Mouse (Mus musculus) spleen, postnatal 10 days (tissue): Measurements from ENCODE around the gene Lce3a.

Source experiments
- DNase-seq, 2 experiments: peaks; one replicate each; pipeline ENCODE4 v3.0.0; 2021 to 2022; ENCODE audit warnings: low spot score in 2 of 2

The Lce3a gene

DNA sequence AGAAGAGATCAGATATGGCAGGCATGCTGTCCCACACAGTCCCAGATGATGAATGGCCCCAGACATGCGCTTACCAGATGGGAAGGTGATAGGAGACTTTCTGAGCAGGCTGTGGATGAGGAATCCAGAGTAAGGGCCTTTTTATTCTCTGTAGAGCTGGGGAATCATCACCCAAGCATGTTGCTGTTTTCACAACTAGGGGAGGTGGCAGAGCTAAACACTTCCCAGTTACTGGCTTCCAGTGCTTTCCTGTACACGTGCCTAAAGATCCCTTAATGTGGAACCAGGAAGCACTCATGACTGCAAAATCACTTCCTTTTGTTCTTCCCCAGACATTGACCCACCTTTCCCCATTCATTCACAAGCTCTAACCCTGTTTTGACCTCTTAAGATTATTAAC is at the start of gene Lce3a:
Lce3a (minus strand) TSS at position 101 of the 400 bp plus-strand sequence.
- DNase-seq: no peak

DNA sequence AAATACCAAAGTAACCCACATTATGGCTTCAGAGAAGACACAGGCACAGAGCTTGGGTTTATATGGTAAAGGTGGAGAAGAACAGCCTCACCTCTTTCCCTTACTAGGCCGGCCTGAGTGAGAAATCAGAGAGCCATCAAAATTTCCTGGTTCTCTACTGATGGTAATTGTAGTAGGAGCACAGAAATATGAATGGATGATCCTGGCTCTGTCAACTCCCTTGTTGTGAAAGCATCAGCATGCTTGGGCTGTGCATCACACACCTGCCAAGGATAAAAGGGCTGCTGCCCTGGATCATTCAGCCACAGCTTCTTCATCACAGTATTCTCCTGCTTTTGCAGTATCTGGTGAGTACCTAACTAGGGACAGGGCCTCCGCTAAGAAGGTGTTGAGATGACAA is 40.7 kb upstream of the Lce3a start, which contains the start of gene Lce3e:
Lce3e (plus strand) TSS at position 301 of the 400 bp plus-strand sequence.
- no peak for DNase-seq

DNA sequence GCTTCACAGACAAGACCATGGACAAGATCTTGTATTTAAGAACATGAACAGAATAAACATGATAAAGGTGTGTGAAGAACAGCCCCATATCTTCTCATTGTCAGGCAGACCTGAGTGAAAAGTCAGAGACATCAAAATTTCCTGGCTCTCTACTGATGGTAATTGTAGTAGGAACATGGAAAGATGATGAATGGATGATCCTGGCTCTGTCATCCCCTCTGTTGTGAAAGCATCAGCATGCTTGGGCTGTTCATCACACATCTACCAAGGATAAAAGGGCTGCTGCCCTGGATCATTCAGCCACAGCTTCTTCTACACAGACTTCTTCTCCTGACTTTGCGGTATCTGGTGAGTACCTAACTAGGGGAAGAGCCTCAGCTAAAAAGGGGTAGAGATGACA is 31.1 kb upstream of the Lce3a start, which contains the start of gene Lce3d:
Lce3d (plus strand) TSS at position 301 of the 400 bp plus-strand sequence.
- no peak for DNase-seq

DNA sequence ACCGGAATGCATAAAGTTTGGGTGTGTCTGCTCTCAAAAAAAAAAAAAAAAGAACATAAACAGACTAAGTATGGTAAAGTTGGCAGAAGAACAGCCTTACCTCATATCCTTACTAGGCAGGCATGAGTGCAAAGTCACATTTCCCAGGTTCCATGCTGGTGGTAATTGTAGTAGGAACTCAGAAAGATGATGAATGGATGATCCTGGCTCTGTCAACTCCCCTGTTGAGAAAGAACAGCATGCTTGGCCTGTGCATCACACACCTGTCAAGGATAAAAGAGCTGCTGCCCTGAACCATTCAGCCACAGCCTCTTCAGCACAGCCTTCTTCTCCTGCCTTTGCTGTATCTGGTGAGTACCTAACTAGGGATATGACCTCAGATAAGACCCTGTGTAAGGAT is 18.2 kb upstream of the Lce3a start, which contains the start of gene Lce3c:
Lce3c (plus strand) TSS at position 301 of the 400 bp plus-strand sequence.
- DNase-seq: no peak

DNA sequence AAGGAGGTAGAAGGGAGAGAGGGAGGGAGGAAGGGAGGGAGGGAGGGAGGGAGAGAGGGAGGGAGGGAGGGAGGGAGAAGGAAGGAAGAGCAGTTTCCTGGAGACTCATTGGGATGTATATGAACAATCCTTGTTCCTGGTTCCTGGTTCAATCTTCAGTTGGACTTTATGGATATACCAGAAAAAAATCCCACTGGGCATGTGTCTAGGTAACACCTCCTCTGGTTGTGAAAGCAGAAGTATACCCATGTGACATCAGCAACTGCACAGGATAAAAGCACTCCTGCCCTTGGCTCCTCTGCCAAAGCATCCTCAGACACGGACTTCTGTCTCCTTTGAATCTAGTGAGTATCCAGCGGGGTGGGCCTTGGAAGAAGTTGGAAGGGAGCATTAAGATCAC is 6.6 kb upstream of the Lce3a start, which contains the start of gene Lce3b:
Lce3b (plus strand) TSS at position 301 of the 400 bp plus-strand sequence.
- no peak for DNase-seq

DNA sequence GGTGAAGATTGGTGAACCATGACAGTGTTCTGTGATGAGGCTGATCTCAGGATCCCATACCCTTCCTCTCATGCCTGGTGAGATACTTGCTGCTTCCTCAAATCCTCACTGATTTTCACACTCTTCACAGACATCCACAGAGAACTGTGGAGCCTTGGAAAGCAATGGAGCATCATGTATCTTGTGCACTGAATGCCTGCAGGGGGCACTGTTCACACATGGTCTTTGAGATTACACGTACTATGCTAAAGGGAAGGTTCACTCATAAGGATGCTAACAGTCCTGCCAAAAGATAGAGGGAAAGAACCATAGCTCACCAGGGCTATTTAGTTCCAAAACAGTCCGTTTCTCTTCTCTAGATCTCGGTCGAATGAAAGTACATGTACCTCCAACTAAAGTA is 5.7 kb downstream of the Lce3a start:
- DNase-seq: no peak

DNA sequence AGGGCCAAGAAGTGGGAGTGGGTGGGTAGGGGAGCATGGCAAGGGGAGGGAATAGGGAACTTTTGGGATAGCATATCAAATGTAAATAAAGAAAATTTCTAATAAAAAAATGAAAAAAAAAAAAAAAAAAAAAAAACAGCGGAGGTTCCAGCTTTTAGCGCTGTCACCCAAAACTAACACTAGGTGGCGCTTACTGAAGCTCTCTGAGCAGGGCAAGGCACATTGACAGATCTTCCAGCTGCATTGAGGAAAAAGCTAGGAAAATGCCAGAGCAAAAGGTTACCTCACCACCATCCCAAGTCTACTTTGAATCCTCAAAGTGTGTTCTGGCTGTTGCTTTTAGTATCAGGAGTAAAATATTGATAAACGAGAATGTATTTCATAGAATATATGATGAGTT is 18.5 kb downstream of the Lce3a start:
- DNase-seq: no peak

DNA sequence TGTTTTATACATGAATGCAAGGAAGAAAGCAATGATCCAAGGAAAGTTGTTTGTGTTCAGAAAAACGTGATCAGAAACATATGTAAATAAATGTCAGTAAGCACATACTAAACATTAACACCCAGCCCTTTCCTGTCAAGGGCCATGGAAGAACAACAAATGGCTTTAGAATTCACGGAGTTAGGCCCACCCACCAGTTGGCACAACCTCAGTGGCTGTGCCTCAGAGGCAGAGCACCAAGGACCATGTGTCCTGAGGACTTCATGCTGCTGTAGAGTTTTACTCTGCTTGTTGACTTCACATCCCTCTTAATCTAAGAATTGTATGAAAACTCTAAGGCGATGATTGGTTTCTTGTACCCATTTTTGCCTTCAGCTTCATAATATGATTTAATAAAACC is 20.8 kb downstream of the Lce3a start:
- DNase-seq: no peak

DNA sequence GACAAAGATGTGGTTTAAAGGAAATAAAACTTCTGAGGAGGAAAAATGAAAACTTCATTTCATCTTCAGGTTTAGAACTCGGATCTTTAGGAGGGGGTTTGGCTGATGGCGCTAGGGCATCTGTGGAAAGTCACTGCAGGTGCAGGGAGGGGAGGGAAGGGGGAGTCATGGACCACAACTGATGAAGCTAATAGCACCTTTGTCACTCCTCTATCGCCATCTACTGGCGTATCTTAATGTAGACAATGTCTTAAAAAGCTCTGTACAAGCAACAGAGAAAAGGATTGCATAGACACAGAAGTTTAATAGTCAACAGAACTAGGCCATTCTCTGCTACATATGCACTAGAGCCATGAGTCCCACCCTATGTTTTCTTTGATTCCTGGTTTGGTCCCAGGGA is 22.4 kb downstream of the Lce3a start:
- DNase-seq: no peak

DNA sequence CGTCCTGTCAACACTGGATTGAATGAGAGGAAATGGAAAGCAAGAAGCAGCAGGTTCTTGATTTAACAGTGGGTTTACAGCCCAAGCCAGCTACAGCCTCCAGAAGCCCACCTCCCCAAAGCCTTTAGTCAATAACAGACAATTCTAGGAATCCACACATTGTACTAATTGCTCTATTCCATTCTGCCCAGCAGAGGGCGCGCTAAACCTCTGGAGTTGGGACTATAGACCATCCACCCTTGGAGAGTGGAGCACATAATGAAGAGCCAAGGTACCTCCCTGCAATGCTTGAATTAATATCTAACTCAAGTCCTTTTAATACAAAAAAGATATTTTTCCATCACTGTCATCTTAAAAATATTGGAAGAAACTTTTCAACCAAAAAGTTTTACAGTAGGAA is 23.0 kb downstream of the Lce3a start:
- peak in 1 of 2 experiments; percentile 26 for DNase-seq

DNA sequence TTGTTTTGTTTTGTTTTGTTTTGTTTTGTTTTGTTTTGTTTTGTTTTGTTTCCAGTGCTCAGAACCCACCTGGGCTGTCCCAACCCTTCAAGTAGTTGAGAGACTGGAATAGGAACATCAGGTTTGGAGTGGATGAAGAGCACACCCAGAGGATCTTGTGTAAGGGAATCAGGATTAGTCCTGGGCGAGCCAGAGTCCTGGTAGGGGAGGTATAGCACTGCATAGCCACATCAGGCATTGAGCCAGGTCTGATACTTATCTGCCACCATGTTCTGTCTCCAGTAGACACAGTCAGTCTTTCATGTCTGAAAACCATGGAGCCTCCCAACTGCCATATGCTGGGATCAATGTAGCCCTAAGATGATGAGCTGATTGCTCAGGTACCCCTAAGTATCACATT is 31.5 kb downstream of the Lce3a start:
- DNase-seq: no peak

DNA sequence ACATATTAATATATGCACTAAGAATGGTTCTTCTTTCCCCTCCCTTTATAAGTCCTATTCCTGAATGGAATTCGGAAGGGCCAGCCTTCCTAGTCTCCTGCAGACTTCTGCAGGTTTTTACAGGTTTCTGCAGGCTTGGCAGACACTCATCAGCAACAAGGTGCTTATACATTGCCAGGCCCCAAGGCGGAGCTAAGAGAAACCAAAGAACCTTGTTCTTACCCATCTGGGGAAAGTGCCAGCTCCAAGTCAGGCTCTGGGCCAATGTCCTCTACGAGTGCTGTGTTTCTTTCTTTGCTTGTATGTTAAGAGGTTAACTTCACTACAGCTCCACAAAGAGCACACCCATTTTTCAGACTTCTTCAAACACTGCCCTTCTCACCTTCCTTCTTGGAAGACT is 32.0 kb downstream of the Lce3a start:
- DNase-seq: no peak
